Mouse (Mus musculus): ENCODE data around the gene Ffar4. TPM values are rescaled to one million over a fixed set of nuclear protein-coding genes. Genes with fewer than 3 reads are reported as not detected.

Ffar4 gene
- total RNA-seq, 1 experiment from 2014 or later = not detected

- no peak for ATAC-seq (replicated peaks; ENCODE audit: insufficient number of reproducible peaks, low FRiP score, low TSS enrichment, poor library complexity, severe bottlenecking)
Measured at GRCm38 (mm10) chr19:38161648-38162354, 64.9 kb downstream of the Ffar4 start.

Other genes starting within 250 kb of the Ffar4 start
- 4.6 to 10.5 TPM (median 7.5 TPM) in 3 replicates for gene Myof, start 53.5 kb upstream of the Ffar4 start, total RNA-seq (2017)
- gene Cep55, start 42.1 kb upstream of the Ffar4 start, total RNA-seq (2017) = 2.9 to 4.1 TPM (median 3.4 TPM) in 3 replicates
- gene Rbp4, start 28.2 kb downstream of the Ffar4 start, total RNA-seq (2017) = not detected in 3 replicates
- not detected in 3 replicates for gene Pde6c, start 35.7 kb downstream of the Ffar4 start, total RNA-seq (2017)
- gene Fra10ac1, start 127.1 kb downstream of the Ffar4 start, total RNA-seq (2017) = 21.3 to 28.9 TPM (median 22.3 TPM) in 3 replicates
- gene Lgi1, start 167.5 kb downstream of the Ffar4 start, total RNA-seq (2017) = not detected in 3 replicates